Mouse (Mus musculus) activated CD4-positive, CD25-positive, alpha-beta regulatory T cell, adult 4 months (primary cell): ENCODE data around the gene Cep41. TPM values are rescaled to one million over a fixed set of nuclear protein-coding genes. Genes with fewer than 3 reads are reported as not detected.

Experiments
- ATAC-seq: one replicate; pipeline ENCODE4 v1.8.0; 2017
- polyA plus RNA-seq, 2 experiments: library from polyadenylated mRNA; unstranded; fragments of 100-300 nt; shearing (Covaris generic); gene quantifications; one replicate each; pipeline ENCODE4 v1.2.1; 2017

Gene Cep41
- 1 to 10 TPM; 7.4 to 7.7 TPM for polyA plus RNA-seq

DNA sequence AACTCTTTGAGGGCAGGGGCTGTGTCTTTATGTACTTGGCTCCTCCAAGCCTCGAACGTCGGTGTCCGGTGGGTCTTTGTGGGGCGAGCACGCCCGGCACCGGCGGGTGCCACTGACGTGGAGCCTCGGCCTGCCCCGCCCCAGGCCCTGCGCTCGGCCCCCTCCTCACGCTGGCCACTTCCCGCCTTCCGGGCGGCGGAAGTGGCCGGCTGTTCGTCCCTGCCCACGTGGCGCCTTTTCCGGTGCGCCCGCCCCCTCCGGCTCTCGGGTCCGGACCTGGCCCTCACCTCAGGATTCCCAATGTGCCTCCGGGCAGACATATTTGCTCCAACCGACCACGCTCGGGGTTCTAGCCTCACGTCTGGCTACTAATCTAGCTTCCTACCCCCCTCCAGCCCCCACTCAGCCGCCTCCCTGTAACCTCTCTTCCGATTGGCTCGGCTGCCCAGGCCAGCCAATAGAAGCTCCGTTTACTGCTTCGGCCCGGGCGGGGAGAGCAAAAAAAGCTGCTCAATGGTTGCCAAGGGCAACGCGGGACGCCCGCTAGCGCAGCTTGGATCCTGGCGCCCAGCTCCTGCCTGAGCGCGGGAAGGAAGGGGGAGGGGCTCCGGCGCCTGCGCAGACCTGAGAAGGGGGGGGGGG lies at the start of gene Cep41:
TSS of gene Cep41 (minus strand) at position 400 of the 642 bp plus-strand sequence.
- peak; percentile 88 for ATAC-seq

DNA sequence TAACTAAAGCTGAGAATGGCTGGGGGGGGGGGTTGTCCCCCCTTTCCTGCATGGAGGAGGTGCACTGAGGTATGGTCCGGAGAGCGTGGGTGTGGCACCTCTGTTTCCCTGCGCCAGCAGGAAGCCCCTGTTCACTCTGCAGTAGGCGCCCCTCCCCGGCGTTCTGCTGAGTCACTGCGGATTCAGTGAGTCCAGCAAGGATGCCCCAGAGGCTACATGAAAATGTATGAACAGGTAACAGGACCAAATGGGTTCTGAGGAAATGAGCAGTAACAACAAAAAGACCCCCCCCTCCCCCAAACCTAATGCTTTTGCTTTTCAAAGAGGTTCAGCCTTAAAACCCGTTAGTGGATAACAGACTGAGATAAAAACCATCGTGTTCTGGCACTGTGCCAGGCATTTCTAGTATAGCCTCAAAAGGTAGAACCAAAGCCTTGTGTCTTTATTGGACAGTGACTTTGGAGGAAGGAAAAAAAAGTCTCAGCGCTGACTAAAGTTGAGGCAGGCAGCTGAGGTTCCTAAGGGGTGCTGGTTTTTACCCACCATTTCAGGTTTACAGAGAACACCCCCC lies 45.7 kb upstream of the Cep41 start:
- ATAC-seq = no peak

DNA sequence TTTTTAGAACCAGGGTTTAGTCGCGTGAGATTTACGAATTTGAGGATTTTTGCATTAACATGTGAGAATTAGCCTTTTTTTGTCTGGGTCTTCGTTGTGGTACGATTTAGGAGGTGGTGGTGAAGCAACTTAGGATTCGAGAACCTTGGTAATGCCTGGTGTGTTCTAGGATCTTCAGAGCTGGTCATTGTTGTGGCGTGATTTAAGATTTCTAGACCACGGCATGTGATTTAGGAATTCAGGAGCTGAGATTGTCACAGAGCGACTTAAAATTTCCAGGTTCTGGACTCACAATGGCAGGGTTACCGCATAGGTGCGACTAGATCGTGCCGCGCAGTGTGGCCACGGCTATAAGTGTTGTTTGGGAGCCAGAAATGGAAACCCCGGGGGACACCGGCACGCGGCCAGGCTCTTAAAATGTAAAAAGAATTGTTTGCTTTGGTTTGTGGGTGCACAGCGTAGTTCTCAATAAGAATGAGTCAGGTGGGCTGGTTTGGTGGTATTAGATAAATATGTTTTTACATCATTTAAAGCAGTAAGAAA lies 45.0 kb upstream of the Cep41 start:
- no peak for ATAC-seq

DNA sequence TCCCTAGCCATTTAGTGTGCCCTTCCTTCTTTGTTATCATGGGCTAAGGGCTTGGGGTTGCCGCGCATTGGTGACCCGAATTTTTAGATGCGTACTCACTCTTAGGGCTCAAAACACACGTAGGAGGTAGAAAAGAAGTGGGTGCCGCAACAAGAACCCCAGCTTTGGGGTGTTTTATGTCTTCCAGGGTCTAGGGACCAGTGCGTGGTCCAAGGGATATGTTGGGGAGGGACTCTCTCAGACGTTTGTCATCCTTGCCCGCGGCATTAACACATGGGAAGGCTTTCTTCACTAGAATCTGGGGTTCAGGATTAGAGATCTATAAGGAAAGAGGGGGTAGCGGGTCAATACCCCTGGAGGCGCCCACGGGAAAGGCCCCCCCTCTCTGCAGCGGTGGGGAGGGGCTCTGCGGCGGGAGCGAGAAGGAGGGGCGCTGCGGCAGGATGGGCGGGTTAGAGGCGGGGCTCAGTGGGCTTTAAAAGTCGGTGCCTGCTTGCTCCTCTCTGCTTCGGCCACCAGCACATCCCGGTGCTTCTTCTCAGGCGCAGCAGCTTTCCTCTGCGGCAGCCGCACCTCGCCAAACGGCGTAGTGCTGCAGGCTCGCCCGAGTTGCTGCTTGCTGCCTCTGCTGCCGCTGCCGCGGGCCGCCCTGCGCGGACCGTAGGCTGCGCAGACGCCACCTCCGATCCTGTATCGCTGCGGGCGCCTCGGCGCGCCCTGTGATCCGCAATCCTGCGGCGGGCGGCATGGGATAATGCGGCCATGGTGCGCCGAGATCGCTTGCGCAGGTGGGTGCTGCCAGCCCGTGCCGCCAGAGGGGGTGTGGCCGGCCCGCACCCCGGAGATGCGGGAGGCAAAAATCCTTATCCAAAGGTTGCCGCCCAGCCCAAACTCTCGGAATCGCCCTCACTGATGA lies 44.3 kb upstream of the Cep41 start:
- ATAC-seq = peak; percentile 28

DNA sequence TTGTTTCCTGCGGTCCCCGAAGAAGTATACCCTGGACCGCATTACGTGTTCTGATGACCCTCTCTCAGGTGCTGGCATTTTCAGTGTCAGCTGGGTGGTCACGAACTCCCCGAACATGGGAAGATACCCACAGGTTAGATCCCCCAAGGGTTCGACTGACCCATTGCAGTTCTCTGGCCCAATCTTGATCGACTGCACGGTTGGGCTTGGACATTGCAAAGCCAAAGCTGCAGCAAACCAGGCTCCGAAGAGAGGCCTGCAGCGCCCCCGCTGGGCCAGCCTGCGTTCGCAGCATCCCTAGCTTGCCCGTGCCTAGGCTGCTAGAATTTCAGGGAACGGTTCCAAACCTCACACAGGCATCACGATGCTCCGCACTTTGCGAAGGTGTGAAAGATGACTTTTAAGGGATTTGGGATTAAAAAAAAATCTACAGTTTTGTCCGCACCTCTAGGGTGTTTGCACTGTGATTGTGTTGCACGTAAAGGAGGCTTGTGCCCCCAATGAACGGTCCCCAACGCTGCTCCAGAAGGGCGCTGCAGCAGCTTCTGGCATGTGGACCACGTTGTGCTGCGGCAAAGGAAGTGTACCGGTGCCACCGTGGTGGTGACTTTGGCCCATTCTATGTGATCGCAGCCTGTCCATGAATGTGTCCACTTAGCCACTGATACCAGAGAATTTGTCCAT lies 43.5 kb upstream of the Cep41 start:
- no peak for ATAC-seq

DNA sequence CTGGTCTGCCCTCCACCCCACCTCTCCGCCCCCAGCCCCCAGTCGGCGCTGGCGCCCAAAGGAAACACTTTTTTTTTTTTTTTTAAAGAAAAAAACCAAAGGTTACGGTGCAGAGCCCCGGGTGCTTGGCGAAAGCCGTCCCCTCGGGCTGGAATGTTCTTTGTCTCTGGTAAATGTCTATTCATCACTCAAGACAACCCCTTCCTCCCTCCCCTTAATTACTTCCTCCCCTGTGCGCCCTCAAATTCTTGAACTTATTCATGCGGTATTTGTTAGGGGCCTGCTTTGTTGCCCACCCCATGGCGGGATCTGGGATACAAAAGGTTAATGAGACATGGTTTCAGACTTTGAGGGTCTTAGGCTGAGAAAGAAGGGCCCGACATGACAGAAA lies 42.8 kb upstream of the Cep41 start:
- ATAC-seq = no peak

DNA sequence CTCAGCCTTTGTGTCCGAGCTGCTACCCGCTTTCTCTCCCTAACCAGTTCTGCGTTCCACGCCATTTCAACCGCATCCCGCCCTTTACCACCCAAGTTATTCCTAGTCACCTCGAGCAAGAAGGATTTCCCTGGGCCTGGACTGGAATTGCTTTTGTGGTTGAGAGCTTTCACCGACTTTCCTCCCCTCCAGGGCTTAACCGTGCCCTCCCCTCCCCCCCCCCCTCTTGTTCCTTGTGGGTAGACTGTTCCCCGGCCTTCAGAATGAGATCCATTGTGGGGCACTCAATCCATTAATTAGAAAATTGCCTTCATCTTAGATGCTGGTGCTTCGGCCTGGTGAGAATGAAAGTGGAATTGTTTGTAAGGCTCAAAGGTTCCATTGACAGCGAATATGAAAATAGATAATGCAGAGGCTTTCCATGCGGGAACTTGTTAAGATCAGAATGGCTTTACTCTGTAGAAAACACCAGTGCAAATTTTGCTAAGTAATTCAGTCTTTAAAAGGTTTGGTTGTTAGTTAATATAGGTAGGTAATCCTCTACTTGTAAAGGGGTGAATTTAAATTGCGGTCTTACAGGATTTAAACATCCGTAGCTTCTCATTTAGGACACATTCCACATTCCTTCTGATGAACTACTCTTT lies 42.3 kb upstream of the Cep41 start:
- ATAC-seq = no peak

DNA sequence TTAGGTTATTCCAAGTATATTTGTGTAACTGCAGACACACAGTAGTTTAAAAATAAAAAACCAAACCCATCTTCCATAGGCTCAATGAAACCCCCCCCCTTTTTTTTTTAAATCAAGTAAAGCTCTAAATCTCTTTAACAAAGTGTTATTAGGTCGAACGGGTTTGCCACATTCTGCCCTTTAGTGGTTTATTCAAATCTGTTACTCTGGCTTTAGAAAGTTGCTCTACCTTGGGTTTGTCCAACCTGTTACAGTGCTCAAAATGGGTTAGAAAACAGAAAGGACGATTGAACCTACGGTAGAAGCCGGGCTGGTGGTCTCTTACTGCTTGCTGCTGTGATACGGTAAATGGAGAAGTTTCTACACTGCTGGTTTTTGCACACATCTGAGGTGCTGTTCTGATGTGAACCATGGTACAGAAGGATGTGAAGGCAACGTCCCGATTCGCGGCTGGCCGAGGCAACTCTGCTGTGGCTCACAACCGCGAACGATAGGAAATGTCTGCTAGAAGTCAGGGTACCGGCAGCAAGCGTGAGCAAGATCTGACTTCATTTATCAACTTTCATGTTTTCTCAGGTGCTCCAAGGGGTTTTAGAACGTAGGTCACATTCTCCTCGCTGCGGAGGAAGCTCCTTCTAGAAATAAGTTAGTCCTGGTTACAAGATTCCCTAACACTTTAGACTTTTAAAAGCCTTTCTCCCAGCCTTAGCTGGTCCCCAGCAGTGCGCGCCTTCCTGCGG lies 41.6 kb upstream of the Cep41 start:
- no peak for ATAC-seq

DNA sequence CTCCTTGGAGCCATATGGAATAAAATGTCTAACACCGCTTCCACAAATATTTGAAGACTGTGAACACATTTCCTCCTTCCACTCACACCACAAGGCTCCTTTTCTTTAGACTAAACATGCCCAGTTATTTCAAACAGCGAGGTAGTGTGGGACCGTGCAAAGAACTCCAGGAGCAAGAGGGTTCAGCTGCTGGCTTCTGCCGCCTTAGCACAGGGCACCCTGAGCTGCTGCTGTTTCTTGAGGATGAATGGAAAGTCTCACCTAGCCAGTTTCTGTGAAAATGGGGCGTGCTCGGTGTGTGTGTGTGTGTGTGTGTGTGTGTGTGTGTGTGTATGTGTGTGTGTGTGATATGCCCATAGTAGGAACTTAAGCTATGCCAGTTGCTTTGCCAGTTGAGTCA lies 40.9 kb upstream of the Cep41 start:
- no peak for ATAC-seq

DNA sequence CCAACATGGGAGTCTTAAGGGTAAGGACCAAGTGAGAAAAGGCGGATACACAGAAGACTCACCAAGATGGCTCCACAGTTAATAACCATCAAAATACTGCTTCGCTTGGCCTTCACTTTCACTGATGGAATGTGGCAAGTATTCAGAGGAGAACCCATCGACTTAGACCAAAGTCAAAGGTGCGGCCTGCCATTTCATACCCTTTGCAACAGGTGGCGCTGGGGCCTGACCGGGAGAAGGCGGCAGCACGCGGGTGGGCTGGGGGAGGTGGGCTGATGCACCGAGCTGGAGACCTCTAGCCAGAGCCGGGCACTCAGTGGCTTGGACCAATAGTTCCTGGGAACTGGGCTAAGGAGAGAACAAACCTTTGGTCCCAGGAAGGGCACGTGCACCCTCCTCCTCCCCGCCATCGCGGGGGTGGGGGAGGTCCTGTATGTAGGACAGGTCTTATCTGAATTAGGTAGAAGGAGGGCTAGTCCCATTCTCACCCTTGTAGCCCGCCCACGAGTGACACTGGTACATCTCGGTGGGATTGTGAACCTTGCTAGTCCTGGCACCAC lies 39.1 kb upstream of the Cep41 start:
- no peak for ATAC-seq

DNA sequence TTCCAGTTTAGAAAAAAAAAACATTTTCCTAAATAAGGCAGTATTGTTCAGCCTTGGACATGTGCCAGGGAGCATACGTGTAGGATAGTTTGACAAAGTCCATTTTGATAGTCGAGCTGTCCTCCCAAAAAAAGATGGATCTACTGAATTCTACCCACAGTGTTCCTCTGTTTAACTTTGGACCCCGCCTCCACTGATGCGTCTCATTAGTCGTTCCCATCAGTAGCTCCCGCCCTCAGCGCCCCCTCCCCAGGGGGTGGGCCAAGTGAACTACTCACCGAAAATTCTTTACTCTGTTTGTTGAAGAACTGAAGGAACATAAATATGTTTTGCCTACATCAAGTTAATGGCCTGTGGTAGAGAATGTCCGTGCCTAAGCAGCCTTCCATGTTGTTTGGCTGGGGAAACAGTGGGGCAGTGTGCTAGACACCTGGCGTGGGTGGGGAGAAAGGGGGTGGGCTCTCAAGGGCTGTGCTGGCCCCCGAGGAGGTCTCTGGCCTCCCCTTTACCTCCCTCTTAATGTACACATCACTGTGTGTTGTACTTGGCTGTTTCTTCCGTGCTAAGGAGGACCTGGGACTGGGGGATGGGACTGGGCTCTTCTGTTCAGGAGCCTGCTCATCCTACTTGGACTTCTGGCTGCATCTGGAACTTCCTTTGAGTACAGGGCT lies 36.9 kb upstream of the Cep41 start:
- no peak for ATAC-seq

DNA sequence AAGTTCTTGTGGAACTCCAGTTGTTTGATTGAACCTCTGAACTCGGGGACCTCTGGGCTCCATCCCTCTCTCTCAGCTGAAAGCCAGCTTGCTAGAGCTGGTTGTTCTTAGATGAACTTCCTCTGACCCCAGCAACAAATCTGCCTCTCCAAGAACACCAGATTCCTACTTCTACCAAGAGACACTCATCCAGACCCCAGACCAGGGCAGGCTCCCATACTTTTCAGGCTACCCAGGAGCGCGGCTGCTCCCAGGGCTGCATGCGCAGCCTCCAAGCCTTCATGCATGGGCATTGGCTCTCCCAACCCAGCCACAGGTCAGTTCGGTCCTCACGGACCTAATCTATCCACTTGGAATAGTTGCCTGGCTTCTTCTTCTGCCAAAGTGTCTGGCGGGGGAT lies 29.8 kb upstream of the Cep41 start, which contains the start of gene Mest:
TSS of gene Mest (plus strand) at position 217 of the 400 bp plus-strand sequence.
- no peak for ATAC-seq

DNA sequence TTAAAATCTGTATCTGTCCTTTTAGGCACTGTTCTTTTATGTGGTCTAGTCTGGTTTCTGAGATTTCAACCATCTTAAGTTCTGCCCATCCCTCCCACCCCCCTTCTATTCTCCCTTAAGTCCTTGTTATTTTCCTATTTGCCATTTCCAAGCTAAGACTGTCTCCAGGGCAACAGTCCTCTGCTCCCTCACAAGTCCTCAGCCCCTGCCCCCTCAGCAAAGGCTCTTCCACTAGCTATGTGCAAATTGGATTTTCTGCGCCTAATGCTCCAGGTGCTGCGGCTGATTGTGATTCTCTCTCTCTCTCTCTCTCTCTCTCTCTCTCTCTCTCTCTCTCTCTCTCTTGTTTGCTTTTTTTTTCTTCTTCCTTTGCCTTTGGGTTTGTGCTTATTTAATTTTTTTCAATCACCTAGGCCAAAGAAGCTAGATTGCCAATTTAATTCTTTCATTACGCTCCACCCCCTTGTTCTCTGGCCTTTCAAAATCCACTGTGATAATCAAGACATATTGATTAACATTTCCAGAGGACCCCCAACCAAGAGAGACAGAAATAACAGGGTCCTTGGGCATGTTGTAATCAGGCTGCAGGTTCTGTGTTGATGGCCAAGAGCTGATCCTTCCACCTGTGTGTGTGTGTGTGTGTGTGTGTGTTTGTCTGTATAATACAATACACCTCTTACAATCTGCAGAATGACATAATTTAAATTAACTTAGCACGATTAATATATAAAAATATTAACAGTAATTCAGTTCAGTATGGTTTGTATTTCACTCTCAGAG lies 29.0 kb upstream of the Cep41 start:
- no peak for ATAC-seq

DNA sequence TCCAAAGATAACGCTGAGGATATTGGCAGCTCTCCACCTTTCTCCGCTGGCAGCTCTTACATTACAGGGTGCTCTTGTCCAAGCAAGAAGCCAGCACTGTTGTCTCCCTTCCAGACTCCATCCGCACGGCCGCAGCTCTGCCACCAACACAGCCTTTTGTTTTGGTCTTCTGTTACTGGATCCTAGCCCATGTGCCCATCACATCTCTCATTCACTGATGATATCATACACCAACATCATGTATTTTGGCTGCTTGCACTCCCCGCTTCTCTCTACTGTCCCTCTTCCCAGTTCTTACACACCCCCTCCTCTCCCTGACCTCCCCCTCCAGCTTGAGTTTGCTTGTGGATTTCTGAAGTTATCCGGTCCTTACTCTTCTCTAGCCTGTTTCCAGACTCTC lies 23.2 kb upstream of the Cep41 start:
- ATAC-seq = no peak

DNA sequence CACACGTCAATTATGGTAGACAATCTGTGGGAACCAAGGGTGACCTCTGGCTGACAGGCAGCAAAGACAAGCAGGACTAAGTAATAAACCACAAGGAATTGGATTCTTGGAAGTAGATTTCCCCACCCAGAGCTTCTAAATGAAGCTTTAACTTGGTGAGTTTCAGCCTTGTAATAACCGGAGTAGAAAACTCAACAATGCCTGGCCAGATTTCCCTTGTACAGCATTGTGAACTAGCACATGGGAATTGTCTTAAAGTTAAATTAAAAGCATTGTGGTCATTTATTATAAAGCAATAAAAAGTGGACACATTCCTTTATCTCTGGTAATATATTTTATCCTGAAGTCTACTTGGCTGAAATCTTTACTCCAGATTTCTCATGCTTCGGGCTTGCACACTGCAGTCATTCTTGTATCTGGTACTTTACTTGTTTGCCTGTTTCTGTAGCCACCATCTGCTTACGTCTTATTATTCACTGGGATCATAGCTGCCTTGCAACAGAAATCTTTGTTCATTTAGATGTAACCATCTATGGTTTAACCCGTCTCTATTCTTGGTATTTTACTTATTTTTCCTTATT lies 21.4 kb upstream of the Cep41 start:
- no peak for ATAC-seq

DNA sequence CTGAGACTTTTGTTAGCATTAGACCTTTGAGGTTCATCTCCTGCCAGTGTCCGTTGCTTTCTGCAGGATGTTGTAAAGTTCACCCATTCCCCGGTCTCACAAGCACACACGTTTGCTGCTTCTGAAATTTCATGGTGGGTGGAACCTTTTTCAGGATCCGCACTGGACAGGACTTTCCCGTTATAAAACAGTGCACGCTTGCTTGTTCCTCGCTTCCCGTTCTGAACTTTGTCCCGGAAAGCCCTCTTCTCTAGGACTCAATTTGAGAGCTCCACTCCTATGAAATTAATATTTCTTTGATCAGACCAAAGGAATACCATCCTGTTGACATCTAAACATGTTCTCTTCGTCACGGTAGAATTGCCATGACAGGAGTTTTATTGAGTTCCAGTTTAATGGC lies 20.3 kb upstream of the Cep41 start:
- ATAC-seq = no peak

DNA sequence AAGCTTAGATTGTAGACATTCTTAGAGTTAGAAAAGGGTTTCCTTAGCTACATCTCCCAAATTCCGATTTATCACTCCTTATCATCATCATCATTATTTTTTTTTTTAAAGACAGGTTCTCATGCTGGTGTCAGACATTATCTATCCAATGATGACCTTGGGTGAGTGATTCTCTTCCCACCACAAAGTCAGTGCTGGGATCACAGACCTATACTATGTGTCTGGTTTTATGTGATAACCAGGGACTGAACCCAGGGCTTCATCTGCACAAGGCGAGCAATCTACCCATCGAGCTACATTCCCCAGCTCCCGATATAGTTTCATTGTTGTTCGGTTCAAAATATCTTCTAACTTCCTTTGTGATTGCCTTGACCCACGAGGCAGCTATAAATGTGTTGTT lies 19.9 kb upstream of the Cep41 start:
- no peak for ATAC-seq

DNA sequence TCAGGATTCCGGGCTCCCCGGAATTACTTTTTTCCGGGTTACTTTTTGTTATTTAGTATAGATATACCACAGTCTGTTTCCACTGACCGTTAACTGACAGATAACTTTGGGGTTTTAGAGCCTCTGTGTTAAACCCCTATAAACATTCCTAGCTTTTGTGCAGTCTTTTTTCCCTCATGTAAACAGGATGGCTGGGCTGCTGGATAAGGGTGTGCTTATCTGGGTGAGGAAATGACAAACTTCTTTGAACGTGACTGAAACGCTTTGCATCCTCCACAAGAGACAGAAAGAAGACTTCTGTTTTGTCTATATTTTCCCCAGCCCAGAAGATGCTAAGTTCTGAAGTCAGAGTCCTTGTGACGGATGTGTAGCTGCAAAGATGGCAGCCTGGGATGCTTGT lies 18.9 kb upstream of the Cep41 start:
- ATAC-seq = no peak

DNA sequence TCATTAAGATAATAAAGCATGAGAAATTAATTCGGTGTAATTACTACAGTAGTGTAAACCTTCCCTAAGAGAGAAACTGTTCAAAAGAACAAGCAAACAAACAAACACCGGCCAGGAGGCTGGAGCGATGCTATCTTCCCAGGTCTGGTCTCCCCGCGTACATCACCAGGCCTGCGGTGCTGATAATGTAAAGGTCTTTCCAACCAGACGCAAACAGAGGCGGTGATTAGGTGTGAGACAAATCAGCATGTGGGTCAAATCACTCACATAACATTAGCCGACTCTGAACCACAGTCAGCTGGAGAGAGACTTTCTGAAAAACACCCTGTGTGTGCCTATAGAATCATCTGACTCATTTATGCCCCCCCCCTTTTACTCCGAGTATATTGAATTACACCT lies 17.8 kb upstream of the Cep41 start:
- no peak for ATAC-seq
